Mouse (Mus musculus) lung, adult 18-20 months (tissue): ENCODE results near the gene Sox8.
A peak's percentile ranks its signal among the peaks of the same experiment; 100 is the strongest.

Experiments used
- DNase-seq, 2 experiments: peaks; one replicate each; pipeline ENCODE4 v3.0.0; 2022; ENCODE audit warnings: mixed read lengths in 2 of 2

The Sox8 gene

DNA sequence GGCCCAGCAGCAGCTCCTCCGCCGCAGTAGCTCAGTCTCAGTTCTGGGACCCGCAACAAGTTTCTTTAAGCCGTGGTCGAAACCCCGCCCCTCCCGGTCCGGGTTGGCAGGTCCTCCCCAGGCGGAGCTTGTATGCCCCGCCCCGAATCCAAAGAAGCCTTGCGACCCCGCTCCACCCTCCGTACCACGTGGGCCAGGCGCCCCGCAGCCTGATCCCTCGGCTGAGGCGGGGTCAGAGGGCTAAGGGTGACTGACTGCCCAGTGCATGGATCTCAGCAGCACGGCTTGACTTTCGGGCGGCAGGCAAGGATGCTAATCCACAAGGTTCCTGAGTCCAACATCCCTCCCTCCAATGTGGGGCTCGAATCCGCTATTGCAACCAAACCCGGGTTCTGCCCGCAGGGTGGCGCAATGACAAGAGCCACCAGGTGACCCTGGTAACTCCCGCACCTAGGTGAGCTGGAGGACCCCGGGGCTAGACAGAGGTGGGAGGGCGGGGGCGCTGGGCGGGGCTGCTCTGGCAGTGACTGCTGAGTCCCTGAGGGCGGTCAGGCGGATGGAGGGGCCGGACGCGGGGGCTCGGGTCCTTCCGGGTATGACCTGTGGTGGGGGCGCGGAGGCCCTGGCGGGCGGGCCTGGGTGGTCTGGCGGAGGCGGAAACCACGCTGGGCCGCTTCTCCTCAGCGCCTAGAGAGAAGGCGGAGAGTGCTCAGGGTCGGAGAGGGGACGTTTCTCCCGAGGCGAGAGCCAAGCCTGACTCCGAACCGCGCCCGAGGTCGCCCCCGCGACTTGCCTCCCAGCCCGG lies at the start of gene Sox8:
Gene Sox8, minus strand, starts transcription at position 39 of the 805 bp plus-strand sequence.
- peak; percentile 83 to 86 for DNase-seq

DNA sequence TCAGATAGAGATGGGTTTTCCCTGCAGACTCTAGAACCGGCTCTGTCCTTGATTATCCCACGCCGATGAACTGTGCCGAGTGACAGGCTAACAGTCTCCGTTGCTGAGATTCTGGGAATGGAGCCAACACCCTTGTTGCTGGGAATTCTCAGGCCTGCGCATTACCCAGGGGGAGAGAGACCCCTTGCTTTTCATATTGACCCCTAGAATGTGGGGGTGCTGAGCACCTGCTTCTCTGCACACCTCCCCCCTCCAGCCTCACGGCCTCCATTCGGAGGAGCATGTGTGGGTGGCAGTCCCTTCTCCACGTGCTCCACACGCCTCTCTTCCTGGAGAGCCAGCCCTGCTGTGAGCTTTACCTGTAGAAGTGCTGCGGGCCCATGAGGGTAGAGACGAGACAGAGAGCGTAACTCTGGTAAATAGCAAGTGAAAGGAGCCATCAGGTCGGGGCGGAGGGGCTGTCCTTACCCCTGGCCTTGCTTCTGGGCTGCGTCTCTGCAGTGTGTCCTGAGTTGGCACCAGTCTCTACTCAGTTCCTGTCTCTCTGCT lies 48.1 kb upstream of the Sox8 start:
- DNase-seq: no peak

DNA sequence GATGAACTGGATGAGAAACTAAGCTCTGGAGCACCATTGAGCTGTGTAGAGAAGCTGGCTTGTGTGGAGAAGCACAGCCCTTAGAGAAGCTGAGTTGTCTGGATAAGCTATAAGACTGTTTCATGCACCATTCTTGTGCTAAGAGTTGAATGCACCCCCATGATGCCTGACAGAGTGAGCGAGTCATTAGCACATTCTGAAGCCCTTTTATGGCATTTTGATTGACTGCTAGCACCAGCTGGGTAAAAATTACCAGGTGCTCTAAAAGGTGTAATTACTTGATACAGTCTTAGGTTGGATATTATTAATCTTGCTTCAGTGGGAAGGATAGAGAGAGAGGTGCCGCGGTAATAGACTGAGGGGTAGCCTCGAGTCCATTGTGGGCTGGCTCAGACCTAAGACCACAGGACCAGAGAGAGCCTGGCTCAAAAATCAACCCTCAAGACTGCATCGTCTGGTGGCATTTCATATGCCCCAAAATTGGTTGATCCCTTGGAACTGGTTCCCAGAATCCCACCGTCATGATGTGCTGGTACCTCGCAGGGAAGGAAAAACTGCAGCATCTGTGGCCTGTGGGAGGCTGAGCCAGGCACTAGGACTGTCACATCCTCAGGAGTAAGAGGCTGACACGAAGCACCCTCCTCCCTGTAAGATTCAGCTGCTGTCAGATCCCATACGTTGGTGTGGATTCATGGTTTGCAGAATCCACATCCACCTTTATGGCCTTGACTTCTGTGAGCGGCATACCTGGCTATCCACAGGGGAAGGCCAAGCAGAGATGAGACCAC lies 44.4 kb upstream of the Sox8 start:
- DNase-seq: no peak

DNA sequence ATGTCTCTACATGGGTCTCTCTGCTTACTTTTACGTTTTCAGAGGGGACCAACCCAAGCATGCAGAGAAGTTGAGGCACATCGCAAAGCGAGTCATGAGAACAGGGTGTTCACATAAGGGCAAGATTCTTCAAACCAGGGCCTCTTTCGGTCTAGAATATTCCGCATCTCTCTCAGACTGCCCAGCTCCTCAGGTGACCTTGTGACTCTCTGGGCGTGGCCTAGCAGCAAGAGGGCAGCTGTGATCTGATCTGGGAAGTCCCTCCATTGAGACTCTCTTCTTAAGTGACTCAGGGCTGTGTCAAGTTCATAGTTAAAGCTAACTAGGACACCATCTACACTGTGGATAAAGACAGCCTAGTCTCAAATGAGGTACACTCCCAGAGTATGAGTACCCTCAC lies 42.8 kb upstream of the Sox8 start:
- DNase-seq: no peak

DNA sequence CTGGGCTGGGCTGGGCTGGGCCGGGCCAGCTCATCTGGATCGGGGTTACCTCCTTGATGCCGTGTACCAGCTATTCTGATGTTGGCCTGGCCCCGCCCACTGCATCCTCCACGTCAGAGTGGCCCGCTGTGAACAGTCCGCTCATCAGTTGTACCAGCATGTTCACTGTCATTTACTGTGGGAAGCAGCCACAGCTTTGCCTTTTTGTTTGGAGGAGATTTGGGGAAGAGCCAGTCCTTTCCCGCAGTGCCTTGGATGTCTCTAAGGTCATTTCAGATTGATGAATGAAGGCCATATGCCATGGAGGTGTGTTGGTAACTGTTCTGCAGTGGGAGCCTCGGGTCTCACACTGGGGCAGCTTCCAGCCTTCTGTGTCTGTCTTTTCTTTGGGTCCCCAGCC lies 42.1 kb upstream of the Sox8 start:
- DNase-seq: no peak

DNA sequence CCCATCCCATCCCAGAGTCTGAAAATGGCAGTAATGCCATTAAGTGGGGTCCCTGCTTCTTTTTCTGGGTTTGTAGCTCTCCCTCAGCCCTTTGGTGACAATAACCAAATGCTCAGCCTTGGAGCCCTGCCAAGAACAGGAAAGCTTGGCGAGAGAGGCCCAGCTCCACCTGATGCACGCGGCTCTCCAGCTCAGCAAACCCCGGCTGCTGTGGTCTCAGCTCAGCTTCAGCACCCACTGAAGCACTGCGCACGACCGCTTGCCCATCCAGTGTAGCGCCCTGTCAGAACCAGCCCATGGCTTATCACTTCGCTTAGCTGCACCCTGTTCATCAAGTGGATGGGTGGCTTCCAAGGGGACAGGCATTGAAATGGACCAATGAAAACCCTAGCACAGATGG lies 39.7 kb upstream of the Sox8 start:
- no peak for DNase-seq

DNA sequence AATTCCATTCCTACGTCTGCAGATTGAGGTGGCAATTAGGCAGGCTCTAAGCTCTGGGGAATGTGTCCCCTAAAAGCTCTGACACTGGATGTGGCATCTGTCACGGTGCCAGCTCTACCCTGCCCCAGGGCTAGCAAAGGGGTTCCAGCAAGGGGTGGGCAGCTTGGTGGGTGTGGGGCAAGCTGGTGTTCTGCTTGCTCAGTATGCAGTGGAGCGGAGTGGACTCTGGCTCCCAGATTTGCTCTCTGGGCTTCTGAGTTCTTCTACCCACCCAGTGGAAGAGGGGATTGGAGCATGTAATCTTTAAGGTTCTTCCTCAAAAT lies 39.0 kb upstream of the Sox8 start:
- no peak for DNase-seq

DNA sequence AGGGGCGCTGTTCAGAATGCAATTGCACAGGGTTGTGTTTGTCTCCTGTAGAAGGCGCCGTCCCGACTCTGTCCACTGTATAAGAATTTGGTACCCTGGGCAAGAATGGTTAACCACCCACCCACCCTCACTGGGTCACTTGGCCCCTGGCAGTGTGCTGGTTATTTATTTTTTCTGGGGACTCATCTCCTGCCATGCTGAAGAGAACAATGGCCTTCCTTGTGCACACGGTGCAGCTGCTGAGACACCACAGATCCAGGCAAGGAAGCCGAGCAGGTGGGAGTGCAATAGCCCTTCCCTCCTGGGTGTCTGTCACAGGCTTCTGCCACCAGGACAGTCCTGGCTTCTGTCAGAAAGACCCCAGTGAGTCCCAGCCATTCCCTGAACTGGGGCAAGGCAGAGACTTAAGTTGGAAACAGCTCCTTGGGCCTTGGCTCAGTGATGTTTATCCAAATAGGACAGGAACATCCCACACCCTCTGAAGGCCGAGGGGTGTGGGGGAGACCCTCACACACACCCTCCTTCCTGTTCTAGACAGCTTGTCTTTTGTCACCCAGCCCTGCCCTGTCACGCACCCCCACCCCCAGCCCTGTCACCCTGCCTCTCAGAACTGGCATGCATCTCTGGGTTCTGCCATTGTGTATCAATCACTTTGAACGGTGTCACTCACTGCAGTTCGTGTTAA lies 38.5 kb upstream of the Sox8 start:
- DNase-seq: no peak

DNA sequence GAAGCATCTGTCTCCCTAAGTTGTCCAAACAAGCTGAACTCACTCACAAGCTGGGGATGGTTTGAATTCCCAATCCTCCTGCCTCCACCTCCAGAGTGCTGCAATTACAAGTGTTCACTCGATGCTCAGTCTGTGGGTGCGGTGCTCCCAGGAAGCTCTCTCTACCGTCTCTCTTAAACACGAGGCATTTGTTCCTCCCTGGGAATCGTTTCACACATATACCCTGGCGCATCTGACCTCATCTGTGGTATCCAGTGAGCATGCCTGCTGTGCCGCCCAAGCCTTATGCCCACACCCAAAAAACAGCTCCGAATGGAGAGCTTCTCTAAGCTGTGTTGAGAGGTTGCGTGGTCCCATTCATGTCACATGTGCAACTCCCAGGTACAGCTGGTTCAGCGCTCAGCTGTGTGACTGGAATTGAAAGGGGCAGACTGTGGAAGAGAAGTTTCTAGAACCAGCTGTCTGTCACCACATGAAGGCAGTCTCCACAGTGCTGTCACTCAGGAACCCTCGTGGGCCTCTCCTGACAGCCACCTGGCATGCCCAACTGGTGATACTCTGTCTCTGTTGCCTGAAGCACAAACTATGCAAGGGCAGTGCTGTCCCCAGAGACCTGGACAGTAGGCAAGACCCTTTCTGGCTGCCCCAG lies 37.8 kb upstream of the Sox8 start:
- no peak for DNase-seq

DNA sequence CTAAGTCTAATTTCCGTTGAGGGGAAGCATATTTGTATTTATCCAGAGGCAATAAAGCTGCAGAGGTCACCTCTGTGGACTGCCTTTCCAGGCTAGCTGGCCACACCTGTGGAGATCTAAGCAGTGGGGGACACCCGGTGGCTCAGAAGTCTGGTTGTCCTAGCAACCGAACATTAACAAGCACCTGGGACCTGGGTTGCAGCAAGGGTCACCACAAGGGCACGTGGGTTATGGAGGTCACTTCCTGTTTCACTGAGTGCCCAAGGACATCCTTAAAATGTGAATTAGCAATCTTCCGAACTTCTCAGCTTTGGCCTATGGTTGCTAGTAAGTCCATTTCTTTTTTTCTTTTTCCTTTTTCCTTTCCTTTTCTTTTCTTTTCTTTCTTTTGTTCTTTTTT lies 33.7 kb upstream of the Sox8 start:
- no peak for DNase-seq

DNA sequence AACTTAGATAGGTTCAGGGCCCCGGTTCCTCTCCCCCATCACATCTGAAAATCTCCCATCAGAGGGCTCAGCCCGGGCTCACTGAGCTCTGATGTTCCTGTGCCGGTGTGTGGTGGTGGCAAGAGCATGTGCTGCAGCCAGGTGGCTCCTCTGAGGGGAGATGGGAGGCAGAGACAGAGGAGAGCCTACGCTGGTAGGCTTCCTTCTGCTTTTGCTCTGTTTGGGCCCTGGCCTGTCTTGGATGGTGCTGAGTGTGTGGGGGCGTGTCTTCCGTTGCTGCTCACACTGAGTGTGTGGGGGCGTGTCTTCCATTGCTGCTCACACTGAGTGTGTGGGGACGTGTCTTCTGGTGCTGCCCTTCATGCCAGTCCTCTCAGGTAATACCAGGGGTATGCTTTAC lies 31.9 kb upstream of the Sox8 start:
- no peak for DNase-seq

DNA sequence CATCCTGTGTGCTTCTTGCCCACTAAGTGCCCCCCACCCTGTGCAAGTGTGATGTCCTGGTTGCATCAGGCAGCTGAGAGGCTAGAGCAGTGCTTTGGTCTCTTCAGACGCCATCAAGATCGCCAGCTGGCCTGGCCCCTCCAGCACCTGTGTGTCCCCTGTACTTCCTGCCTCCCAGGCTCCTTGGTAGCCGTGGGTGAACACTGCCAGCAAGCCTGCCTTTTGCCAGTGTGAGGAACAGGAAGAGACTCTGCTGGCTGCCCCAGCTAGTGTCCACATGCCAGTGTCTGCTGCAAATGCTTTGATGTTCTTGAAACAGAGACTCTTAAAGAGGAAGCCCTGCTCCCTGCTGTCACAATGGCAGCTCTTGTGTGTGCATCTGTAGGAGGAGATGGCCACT lies 27.1 kb upstream of the Sox8 start:
- DNase-seq: no peak

DNA sequence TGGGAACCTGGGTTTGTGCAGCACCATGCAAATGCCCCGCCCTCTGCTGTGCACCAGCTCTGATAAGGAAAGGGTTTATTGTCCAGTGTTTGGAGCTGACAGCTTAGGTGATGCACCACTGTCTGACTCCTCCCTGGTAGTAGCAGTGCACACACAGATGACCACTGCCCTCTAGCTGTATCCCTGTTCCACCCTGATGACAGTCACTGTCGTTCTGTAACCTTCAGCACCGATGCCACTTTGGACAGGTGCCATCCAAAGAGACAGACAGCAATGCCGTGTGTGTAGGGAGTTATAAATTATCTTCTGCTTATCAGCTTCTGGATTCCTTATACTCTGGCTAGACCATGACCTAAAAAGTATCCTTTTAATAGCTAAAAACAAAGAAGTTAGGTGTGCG lies 25.0 kb upstream of the Sox8 start:
- no peak for DNase-seq

DNA sequence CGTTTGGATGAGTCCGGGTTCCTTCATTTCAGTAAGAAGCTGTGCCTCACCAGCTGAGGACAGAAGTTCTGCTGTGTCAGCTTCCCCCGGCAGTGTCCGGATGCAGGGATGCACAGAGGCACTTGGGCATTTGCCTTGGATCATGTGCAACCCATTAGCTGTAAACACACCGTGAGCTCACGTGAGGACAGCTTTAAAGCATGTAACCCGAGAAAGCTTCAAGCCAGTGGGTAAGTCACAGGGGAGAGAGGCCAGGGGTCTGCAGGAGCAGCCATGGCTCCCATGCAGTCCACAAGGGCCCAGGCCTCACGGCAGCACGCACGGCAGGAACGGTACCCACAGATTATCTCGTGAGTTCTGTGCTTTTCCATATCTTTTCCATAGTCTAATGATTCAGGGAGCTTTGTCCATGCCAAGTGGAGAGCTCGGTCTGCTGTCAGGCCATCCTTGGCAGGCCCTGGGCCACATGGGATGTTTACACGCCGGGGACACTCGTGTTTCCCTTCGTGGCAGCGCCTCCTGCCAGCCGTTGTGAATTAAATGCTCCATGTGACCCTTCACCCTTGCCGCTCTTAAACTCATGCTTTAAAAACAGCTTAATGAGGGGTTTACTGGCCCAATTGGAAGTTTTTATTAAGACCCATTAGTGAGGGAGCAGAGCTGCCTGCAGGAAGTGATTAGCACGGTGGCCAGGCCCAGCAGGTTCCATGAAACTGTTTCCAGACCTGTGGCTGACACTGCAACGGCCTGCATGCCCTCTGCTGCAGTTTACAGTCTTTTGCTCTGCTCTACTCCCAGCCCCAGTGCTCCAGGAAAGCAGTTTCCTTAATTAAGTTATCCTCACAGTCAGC lies 23.1 kb upstream of the Sox8 start:
- no peak for DNase-seq

DNA sequence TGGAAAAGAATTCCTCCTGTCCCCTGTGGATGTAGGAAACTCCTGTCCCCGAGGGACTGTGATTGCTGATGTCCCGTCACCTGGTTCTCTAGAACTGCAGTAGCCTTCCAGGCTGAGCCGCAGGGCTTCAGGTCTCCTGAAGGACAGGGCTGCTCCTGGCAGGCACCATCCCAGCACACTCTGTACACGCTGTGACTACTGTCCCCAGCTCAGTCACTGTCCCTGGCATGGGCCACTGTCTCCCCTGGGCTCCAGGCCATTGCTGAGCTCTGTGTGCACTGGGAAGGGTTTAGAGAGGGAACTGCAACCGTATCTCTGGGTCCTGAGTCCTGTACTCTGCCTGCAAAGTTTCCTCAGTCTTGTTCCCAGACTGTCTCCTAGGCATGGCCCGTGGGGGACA lies 21.9 kb upstream of the Sox8 start:
- DNase-seq: no peak

DNA sequence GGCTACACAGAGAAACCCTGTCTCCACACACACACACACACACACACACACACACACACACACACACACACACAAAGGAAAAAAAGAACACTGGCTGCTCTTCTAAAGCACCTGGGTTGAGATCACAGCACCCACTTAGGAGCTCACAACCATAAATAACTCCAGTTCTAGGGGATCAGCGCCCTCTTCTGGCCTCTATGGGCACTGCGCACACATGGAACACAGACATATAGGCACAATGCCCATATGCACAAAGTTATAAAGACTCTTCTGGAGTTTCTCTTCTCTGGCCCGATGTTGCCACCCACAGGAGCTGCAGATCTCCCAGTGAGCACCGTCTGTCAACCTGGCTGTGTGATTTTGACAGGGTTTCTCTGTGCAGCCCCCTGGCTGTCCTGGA lies 20.5 kb upstream of the Sox8 start:
- no peak for DNase-seq

DNA sequence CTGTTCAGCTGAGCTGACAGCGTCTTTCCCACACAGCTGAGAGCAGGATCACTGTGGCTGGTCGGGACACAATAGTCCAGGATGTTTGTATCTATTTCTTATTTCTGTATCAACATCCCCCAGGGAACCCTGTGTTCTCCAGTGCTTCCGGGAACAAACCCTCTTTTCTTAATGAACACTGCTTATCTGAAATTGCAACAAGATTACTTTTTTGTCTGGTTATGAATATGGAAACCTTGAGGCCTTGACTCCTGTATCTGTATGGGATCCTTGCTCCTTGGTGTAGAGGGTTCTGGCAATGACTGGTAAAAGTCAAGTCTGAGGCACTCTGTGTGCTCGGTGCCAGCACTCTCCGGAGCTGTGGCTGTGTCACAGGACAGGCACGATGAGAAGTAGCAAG lies 19.6 kb upstream of the Sox8 start:
- DNase-seq: no peak

DNA sequence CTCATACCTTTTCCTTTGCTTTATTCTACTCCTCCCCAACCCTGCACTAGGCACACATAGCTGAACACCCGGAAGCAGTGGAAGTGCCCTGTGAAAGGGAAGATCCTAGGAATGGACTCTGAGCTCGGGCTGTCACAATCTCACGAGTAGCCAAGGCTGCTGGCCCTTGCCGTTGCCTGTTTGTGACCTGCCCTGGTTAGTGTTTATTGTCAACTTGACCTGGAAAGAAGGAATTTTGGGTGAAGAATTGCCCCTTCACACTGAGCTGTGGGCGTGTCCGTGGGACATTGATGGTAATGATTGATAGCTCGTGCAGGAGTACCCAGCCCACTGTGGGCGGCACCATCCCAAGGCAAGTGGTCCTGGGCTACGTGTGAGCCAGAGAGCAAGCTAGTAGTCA lies 14.2 kb upstream of the Sox8 start:
- no peak for DNase-seq

DNA sequence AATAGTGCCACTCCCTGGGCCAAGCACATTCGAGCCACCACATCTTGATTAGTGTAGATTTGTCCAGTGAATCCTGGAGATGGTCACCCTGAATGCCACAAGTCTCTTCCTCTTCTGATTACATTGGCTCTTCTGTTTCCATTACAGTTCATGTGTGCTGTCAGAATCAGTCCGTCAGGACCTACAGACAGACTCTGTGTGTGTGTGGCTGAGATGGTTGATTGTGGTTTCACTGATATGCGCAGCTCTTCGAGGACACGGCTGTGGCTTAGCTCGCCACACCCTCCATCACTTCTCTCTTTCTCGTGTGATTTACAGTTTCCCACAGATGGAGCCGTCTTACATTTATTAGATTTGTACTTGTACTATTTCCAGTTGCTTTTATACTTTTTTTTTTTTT lies 13.4 kb upstream of the Sox8 start:
- no peak for DNase-seq

DNA sequence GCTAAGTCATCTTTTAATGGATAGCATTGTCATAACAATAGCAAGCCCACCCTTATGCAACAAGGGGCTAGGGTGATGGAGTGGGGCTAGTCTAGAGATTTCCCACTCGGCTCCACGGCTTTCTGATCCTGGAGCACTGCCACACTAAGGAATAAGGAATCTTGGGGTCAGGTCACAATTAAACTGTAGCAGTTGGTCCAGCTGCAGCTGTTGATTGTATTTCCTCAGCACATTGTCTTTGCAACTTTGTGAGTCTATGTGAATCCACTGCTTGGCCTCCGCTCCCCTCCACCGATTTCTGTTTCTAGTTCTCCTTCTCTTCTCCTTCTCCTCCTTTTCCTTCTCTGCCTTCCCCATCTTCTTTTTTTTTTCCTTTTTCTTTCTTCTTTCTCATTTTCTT lies 12.6 kb upstream of the Sox8 start:
- DNase-seq: no peak

DNA sequence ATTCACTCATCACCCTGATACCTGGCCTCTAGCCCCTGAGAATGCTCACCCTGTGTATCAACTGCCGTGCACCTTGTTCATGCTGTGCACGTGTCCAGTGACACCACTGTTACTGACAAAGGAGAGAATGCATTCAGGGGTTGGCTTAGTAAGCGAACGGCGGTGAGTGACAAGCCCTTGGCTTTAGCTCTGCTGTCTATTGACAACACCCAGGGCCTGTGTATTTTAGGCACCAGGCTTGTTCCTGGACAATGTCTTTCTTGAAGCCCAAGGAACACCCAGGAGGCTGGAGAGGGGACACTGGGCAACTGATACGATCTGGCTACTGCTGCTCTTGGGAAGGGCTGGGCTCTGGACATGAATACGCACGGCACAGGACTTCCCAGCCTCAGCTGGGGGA lies 11.6 kb upstream of the Sox8 start:
- DNase-seq: no peak

DNA sequence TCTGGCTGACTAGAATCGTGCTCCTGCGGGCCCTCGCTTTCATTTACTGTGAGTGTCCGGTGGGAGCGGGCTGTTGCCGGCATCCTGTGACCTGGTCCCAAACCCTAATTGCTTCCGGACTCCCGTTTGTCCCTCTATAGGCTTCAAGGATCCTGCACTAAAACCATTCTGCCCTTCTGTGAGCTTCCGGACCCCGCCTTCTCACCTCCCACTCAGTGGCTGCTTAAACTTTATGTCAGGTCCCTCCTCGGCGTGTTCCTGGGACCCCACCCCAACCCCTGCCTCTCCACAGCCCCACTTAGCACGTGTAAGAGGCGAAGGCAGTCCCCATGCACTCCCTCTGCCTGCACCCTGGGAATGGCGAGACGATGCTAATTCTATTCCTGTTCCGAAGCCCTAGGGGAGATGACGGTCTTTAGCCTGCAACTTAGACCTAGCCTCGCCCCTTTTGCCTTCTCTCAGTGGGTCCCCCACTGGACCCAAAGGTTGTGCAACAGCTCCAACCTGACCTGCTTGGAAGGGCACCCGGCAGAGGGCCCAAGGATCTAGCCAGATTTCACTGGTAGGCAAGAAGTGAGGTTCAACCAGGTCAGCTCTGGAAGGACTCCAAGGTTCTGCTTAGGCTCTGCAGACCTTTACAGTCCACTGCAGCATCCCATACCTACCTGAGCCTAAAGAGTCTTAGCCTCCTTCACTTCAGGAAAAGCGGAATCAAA lies 9.0 kb upstream of the Sox8 start:
- DNase-seq: no peak
